Mouse (Mus musculus) kidney, embryonic 15.5 days (tissue): ENCODE data around the gene R3hdm4. TPM values are rescaled to one million over a fixed set of nuclear protein-coding genes. Genes with fewer than 3 reads are reported as not detected.
"Not testable (repeated sequence)": the region's sequence is repeated elsewhere in the genome, so short reads cannot be mapped to it uniquely, and the experiment has no call there.

Experiments used
- ATAC-seq: fragments of 200-750 bp; cut with Nextera tagmentation; replicated peaks from 2 replicates; pipeline ENCODE4 v1.8.0; 2017; ENCODE audit warnings: moderate TSS enrichment; ENCODE audit not compliant: low FRiP score
- H3K27ac ChIP-seq: fragments of 300-500 bp; sonication (generic); 2 replicates; pipeline ENCODE4 v1.5.1; 2015; ENCODE audit warnings: mild to moderate bottlenecking, inconsistent platforms
- H3K27me3 ChIP-seq: fragments of 300-500 bp; sonication (generic); 2 replicates; pipeline ENCODE4 v1.6.1; 2015; ENCODE audit warnings: inconsistent platforms
- H3K36me3 ChIP-seq: fragments of 300-500 bp; sonication (generic); 2 replicates; pipeline ENCODE4 v1.6.1; 2015; ENCODE audit warnings: inconsistent platforms
- H3K4me1 ChIP-seq: fragments of 300-500 bp; sonication (generic); 2 replicates; pipeline ENCODE4 v1.6.1; 2015; ENCODE audit warnings: inconsistent platforms
- H3K4me2 ChIP-seq: fragments of 300-500 bp; sonication (generic); 2 replicates; pipeline ENCODE4 v1.6.1; 2015; ENCODE audit warnings: moderate library complexity, mild to moderate bottlenecking, inconsistent platforms
- H3K4me3 ChIP-seq: fragments of 300-500 bp; sonication (generic); replicated peaks from 2 replicates; pipeline ENCODE4 v1.5.1; 2015; ENCODE audit warnings: mild to moderate bottlenecking, inconsistent platforms
- H3K9ac ChIP-seq: fragments of 300-500 bp; sonication (generic); 2 replicates; pipeline ENCODE4 v1.6.1; 2015; ENCODE audit warnings: mild to moderate bottlenecking, inconsistent platforms
- H3K9me3 ChIP-seq: fragments of 300-500 bp; sonication (generic); replicated peaks from 2 replicates; pipeline ENCODE4 v1.6.1; 2016; ENCODE audit warnings: inconsistent platforms
- WGBS: fragments of 180-500 bp; shearing (Covaris S2); methylation state at CpG from one replicate; pipeline ENCODE4 v1.1.7; 2015; ENCODE audit warnings: mixed read lengths; 5-methylcytosine and 5-hydroxymethylcytosine counted together
- polyA plus RNA-seq: library from polyadenylated mRNA; unstranded; fragments of >200 nt; fragmentation: Nextera tagmentation; extraction: Ambion mirVana; gene quantifications from 2 replicates; pipeline ENCODE4 v1.2.1, GENCODE M21; 2015

The R3hdm4 gene
- polyA plus RNA-seq, 1 experiment from 2014 or later: 155 TPM

GRCm38 (mm10) chr10:79886054-79886453, 35.0 kb downstream of the R3hdm4 start, which contains the start of gene Elane:
TSS of gene Elane (plus strand) at chr10:79886247.
- no peaks in the 10 kb centered on the region for H3K9me3 ChIP-seq
- H3K4me2 ChIP-seq: no peak within 1 kb of the TSS
- WGBS: 85% methylated on average over 6 of the region's 6 CpGs
- peaks cover 8% of the 10 kb centered on the region; the same call in 1 of the 2 replicates for H3K27me3 ChIP-seq
- no peak within 1 kb of the TSS for H3K27ac ChIP-seq
- peaks cover 29% of the 10 kb centered on the region for H3K4me1 ChIP-seq
- no peak within 1 kb of the TSS for H3K4me3 ChIP-seq
- no peaks in the 10 kb centered on the region for H3K36me3 ChIP-seq
- ATAC-seq: no peak
- no peak within 1 kb of the TSS for H3K9ac ChIP-seq

GRCm38 (mm10) chr10:79884938-79885337, 36.1 kb downstream of the R3hdm4 start:
- not testable (repeated sequence) for H3K27ac ChIP-seq, H3K9me3 ChIP-seq, H3K4me3 ChIP-seq, ATAC-seq, H3K36me3 ChIP-seq, H3K4me2 ChIP-seq, H3K27me3 ChIP-seq, H3K9ac ChIP-seq
- 70% methylated on average over 3 of the region's 3 CpGs for WGBS
- peaks cover 41% of the 10 kb centered on the region for H3K4me1 ChIP-seq

- H3K9ac ChIP-seq: no peak overlapping the region
- ATAC-seq: no peak
These were observed 36.6 kb downstream of the R3hdm4 start for GRCm38 (mm10) chr10:79884446-79884845.

GRCm38 (mm10) chr10:79883297-79884084, 37.5 kb downstream of the R3hdm4 start:
- Histone ChIP-seq H3K9me3 (no peaks in the 10 kb centered on the region), H3K4me3 (peak overlapping the region; percentile 1; the same call in 1 of the 2 replicates), H3K27ac (no peak overlapping the region), H3K9ac (peak overlapping the region; percentile 5; the same call in 1 of the 2 replicates), H3K4me1 (peaks cover 48% of the 10 kb centered on the region), H3K4me2 (peak overlapping the region; percentile 19; the same call in 1 of the 2 replicates), H3K36me3 (no peaks in the 10 kb centered on the region), H3K27me3 (peaks cover 8% of the 10 kb centered on the region; the same call in 1 of the 2 replicates)
- 15% methylated on average over 22 of the region's 22 CpGs for WGBS
- ATAC-seq: 0 out of 2 replicates have a peak, but pooled peaks have one; percentile 3

More at GRCm38 (mm10) chr10:79884446-79884845, 36.6 kb downstream of the R3hdm4 start:
- 64% methylated on average over 4 of the region's 4 CpGs for WGBS
- Histone ChIP-seq H3K36me3 (no peaks in the 10 kb centered on the region), H3K27ac (no peak overlapping the region), H3K4me2 (no peak overlapping the region), H3K4me3 (no peak overlapping the region), H3K9me3 (no peaks in the 10 kb centered on the region), H3K27me3 (peaks cover 8% of the 10 kb centered on the region; the same call in 1 of the 2 replicates), H3K4me1 (peaks cover 46% of the 10 kb centered on the region)

- 6% methylated on average over 22 of the region's 22 CpGs for WGBS
- Histone ChIP-seq H3K27ac (no peak overlapping the region), H3K9ac (peak overlapping the region; percentile 24), H3K36me3 (no peaks in the 10 kb centered on the region), H3K4me1 (peaks cover 60% of the 10 kb centered on the region), H3K4me3 (peak overlapping the region; percentile 22), H3K4me2 (peak overlapping the region; percentile 52), H3K9me3 (no peaks in the 10 kb centered on the region), H3K27me3 (peaks cover 8% of the 10 kb centered on the region; the same call in 1 of the 2 replicates)
- no peak for ATAC-seq
These were observed 39.0 kb downstream of the R3hdm4 start for GRCm38 (mm10) chr10:79881981-79882380.

- H3K4me3 ChIP-seq: no peak overlapping the region; the same call in 1 of the 2 replicates
- peak overlapping the region; percentile 74 for H3K27ac ChIP-seq
- H3K4me1 ChIP-seq: peaks cover 61% of the 10 kb centered on the region
- H3K36me3 ChIP-seq: no peaks in the 10 kb centered on the region
- H3K27me3 ChIP-seq: peaks cover 8% of the 10 kb centered on the region; the same call in 1 of the 2 replicates
- peak overlapping the region; percentile 27; the same call in 1 of the 2 replicates for H3K4me2 ChIP-seq
- no peaks in the 10 kb centered on the region for H3K9me3 ChIP-seq
- no peak for ATAC-seq
- no peak overlapping the region for H3K9ac ChIP-seq
- WGBS: 16% methylated on average over 9 of the region's 9 CpGs
These were observed 40.3 kb downstream of the R3hdm4 start for GRCm38 (mm10) chr10:79880721-79881120.

- Histone ChIP-seq H3K9ac (no peak overlapping the region), H3K4me3 (no peak overlapping the region), H3K27ac (peak overlapping the region; percentile 74), H3K4me1 (peaks cover 65% of the 10 kb centered on the region), H3K4me2 (peak overlapping the region; percentile 1; the same call in 1 of the 2 replicates), H3K9me3 (no peaks in the 10 kb centered on the region), H3K27me3 (peaks cover 8% of the 10 kb centered on the region; the same call in 1 of the 2 replicates), H3K36me3 (no peaks in the 10 kb centered on the region)
- peak; percentile 22; the same call in 1 of the 2 replicates for ATAC-seq
- WGBS: 30% methylated on average over 3 of the region's 3 CpGs
These were observed 41.5 kb downstream of the R3hdm4 start for GRCm38 (mm10) chr10:79879527-79879926.

- Histone ChIP-seq H3K4me3 (no peak overlapping the region), H3K9ac (no peak overlapping the region), H3K27ac (peak overlapping the region; percentile 28; the same call in 1 of the 2 replicates), H3K9me3 (no peaks in the 10 kb centered on the region), H3K4me2 (no peak overlapping the region), H3K36me3 (no peaks in the 10 kb centered on the region), H3K4me1 (peaks cover 67% of the 10 kb centered on the region), H3K27me3 (0 out of 2 replicates have a peak, but pooled peaks cover 5% of the 10 kb centered on the region)
- ATAC-seq: no peak
- 44% methylated on average over 12 of the region's 12 CpGs for WGBS
These were observed 43.3 kb downstream of the R3hdm4 start for GRCm38 (mm10) chr10:79877757-79878156.

GRCm38 (mm10) chr10:79877174-79877573, 43.8 kb downstream of the R3hdm4 start:
- Histone ChIP-seq H3K4me1 (peaks cover 65% of the 10 kb centered on the region), H3K4me2 (no peak overlapping the region), H3K36me3 (no peaks in the 10 kb centered on the region), H3K27ac (no peak overlapping the region), H3K27me3 (0 out of 2 replicates have a peak, but pooled peaks cover 5% of the 10 kb centered on the region), H3K9ac (no peak overlapping the region), H3K4me3 (no peak overlapping the region), H3K9me3 (no peaks in the 10 kb centered on the region)
- ATAC-seq: no peak
- 38% methylated on average over 1 of the region's 1 CpGs for WGBS

- Histone ChIP-seq H3K27me3 (no peaks in the 10 kb centered on the region), H3K4me2 (peak within 1 kb of the TSS; percentile 96), H3K9me3 (no peaks in the 10 kb centered on the region), H3K4me3 (peak within 1 kb of the TSS; percentile 77), H3K4me1 (peaks cover 37% of the 10 kb centered on the region), H3K27ac (peak within 1 kb of the TSS; percentile 83), H3K36me3 (peaks cover 22% of the 10 kb centered on the region), H3K9ac (peak within 1 kb of the TSS; percentile 82)
- ATAC-seq: peak; percentile 85
- under 1% methylated on average over 52 of the region's 57 CpGs for WGBS
These were observed 46.6 kb downstream of the R3hdm4 start, which contains the start of the genes Prtn3 and Plppr3 for GRCm38 (mm10) chr10:79874290-79874862. TSS of gene Prtn3 (plus strand) at chr10:79874476. TSS of gene Plppr3 (minus strand) at chr10:79874634.

GRCm38 (mm10) chr10:79873715-79874289, 47.2 kb downstream of the R3hdm4 start:
- H3K4me2 ChIP-seq: peak overlapping the region; percentile 96
- H3K4me3 ChIP-seq: peak overlapping the region; percentile 77
- peak overlapping the region; percentile 82 for H3K9ac ChIP-seq
- H3K4me1 ChIP-seq: peaks cover 34% of the 10 kb centered on the region
- H3K27ac ChIP-seq: peak overlapping the region; percentile 83
- ATAC-seq: peak; percentile 5; the same call in 1 of the 2 replicates
- H3K9me3 ChIP-seq: no peaks in the 10 kb centered on the region
- WGBS: under 1% methylated on average over 26 of the region's 26 CpGs
- H3K27me3 ChIP-seq: no peaks in the 10 kb centered on the region
- peaks cover 26% of the 10 kb centered on the region for H3K36me3 ChIP-seq
